Mouse (Mus musculus): Measurements from ENCODE around the gene Tgm5. TPM values are rescaled to one million over a fixed set of nuclear protein-coding genes. Genes with fewer than 3 reads are reported as not detected.

Gene Tgm5
- total and polyA plus RNA-seq, 3 experiments: not detected

- TF ChIP-seq POLR2AphosphoS2 (IDR thresholded peaks at IDR 0.05; ENCODE audit: low read depth, low read length) (no peak), MXI1 (IDR thresholded peaks at IDR 0.05; ENCODE audit: low read depth, low read length) (no peak), E2F4 (IDR thresholded peaks at IDR 0.05; ENCODE audit: insufficient replicate concordance, low read depth, low read length) (no peak), RAD21 (IDR thresholded peaks at IDR 0.05; ENCODE audit: low read depth, low read length) (peak; percentile 95), MYC (IDR thresholded peaks at IDR 0.05; ENCODE audit: low read depth, low read length) (no peak), RCOR1 (conservative IDR thresholded peaks at IDR 0.05; ENCODE audit: low read depth, low read length) (no peak), USF1 (IDR thresholded peaks at IDR 0.05; ENCODE audit: low read depth, low read length) (no peak), NRF1 (IDR thresholded peaks at IDR 0.05; ENCODE audit: low read depth, low read length) (no peak), ZNF384 (IDR thresholded peaks at IDR 0.05; ENCODE audit: low read depth, low read length) (no peak), SIN3A (IDR thresholded peaks at IDR 0.05; ENCODE audit: low read length) (no peak), USF2 (conservative IDR thresholded peaks at IDR 0.05; ENCODE audit: low read depth, low read length) (no peak), ZMIZ1 (IDR thresholded peaks at IDR 0.05; ENCODE audit: low read depth, low read length) (no peak), JUN (IDR thresholded peaks at IDR 0.05; ENCODE audit: insufficient read depth, low read depth, low read length) (no peak), POLR2A (IDR thresholded peaks at IDR 0.05; ENCODE audit: low read depth, low read length) (no peak), ZC3H11A (IDR thresholded peaks at IDR 0.05; ENCODE audit: low read depth, low read length) (0 out of 2 replicates have a peak, but pooled peaks have one; percentile 23), CTCF (conservative IDR thresholded peaks at IDR 0.05 in 1 of 2, IDR thresholded peaks at IDR 0.05 in 1 of 2; ENCODE audit: low read depth in 2 of 2, low read length in 2 of 2) (peak in 1 of 2 experiments; percentile 93; a peak in 2 of 4 replicates), SMC3 (IDR thresholded peaks at IDR 0.05; ENCODE audit: low read depth, low read length) (peak; percentile 81), MAZ (IDR thresholded peaks at IDR 0.05; ENCODE audit: low read depth, low read length) (no peak)
- Histone ChIP-seq H3K79me2 (replicated peaks; ENCODE audit: control insufficient read depth, extremely low read depth, insufficient read depth, poor library complexity, severe bottlenecking) (no peaks in the 10 kb centered on the region), H3K4me2 (ENCODE audit: insufficient read depth, low read depth, poor library complexity, severe bottlenecking) (peak overlapping the region; percentile 97)
Measured at GRCm38 (mm10) chr2:121102051-121102450, 16.4 kb upstream of the Tgm5 start.

GRCm38 (mm10) chr2:121089751-121090150 lies 4.1 kb upstream of the Tgm5 start:
- no peak overlapping the region for H3K9ac ChIP-seq (ENCODE audit: insufficient read depth, low read depth)
- H3K79me2 ChIP-seq (replicated peaks; ENCODE audit: control insufficient read depth, extremely low read depth, insufficient read depth, poor library complexity, severe bottlenecking): no peaks in the 10 kb centered on the region
- H3K9me3 ChIP-seq (replicated peaks; ENCODE audit: low read length): no peaks in the 10 kb centered on the region
- TF ChIP-seq JUN (IDR thresholded peaks at IDR 0.05; ENCODE audit: insufficient read depth, low read depth, low read length): no peak
- no peak for DNase-seq (ENCODE audit: extremely low read depth)
- H3K4me1 ChIP-seq (ENCODE audit: control insufficient read depth in 1 of 2, insufficient read depth in 2 of 2): peaks cover 0 to 2% of the 10 kb centered on the region in 2 experiments; a peak in 1 of 4 replicates
- H3K36me3 ChIP-seq (replicated peaks in 1 of 2; ENCODE audit: control insufficient read depth in 1 of 2, insufficient read depth in 1 of 2, low read length in 1 of 2): no peaks in the 10 kb centered on the region
- H3K4me2 ChIP-seq (ENCODE audit: insufficient read depth, low read depth, poor library complexity, severe bottlenecking): no peak overlapping the region
- in situ Hi-C loops (cut with MboI; ENCODE audit: low pct_ligation_motif_present, low pct_unique_long_range_greater_than_20kb, low sequenced_read_pairs): loop anchor here (10.0 kb wide), 1 partner anchor 45 kb away; no protein-coding TSS in a partner anchor
- no peak overlapping the region for H3K4me3 ChIP-seq (replicated peaks in 1 of 3; ENCODE audit: low read depth in 2 of 3, low read length in 2 of 3, poor library complexity in 1 of 3)
- peaks cover 44% of the 10 kb centered on the region for H3K27me3 ChIP-seq (replicated peaks)
- no peak overlapping the region for H3K27ac ChIP-seq (ENCODE audit: insufficient read depth, low read depth)
- dilution Hi-C loops (cut with MboI; ENCODE audit: extremely low pct_ligation_motif_present, extremely low pct_unique_long_range_greater_than_20kb, low sequenced_read_pairs): no loop called here

More at GRCm38 (mm10) chr2:121102051-121102450, 16.4 kb upstream of the Tgm5 start:
- in situ Hi-C loops (cut with MboI; ENCODE audit: low pct_ligation_motif_present, low pct_unique_long_range_greater_than_20kb, low sequenced_read_pairs) (loop anchor here (25.0 kb wide), 1 partner anchor 640 kb away; the partner anchor contains the start of gene Capn3), dilution Hi-C loops (cut with MboI; ENCODE audit: extremely low pct_ligation_motif_present, extremely low pct_unique_long_range_greater_than_20kb, low sequenced_read_pairs) (no loop called here)
- H3K4me1 ChIP-seq (ENCODE audit: control insufficient read depth in 1 of 2, insufficient read depth in 2 of 2): peaks cover 0 to 7% of the 10 kb centered on the region in 2 experiments
- peaks cover 11% of the 10 kb centered on the region for H3K27me3 ChIP-seq (replicated peaks)
- H3K9me3 ChIP-seq (replicated peaks; ENCODE audit: low read length): no peaks in the 10 kb centered on the region
- H3K36me3 ChIP-seq (replicated peaks in 1 of 2; ENCODE audit: control insufficient read depth in 1 of 2, insufficient read depth in 1 of 2, low read length in 1 of 2): no peaks in the 10 kb centered on the region
- no peak overlapping the region for H3K27ac ChIP-seq (ENCODE audit: insufficient read depth, low read depth)
- peak; percentile 72 for DNase-seq (ENCODE audit: extremely low read depth)
- peak overlapping the region; percentile 27; the same call in 1 of the 2 replicates for H3K9ac ChIP-seq (ENCODE audit: insufficient read depth, low read depth)
- H3K4me3 ChIP-seq (replicated peaks in 1 of 3; ENCODE audit: low read depth in 2 of 3, low read length in 2 of 3, poor library complexity in 1 of 3): no peak overlapping the region
